Comparison of ENCODE assay signal across 33 mouse cellular contexts in the genomic region with DNA sequence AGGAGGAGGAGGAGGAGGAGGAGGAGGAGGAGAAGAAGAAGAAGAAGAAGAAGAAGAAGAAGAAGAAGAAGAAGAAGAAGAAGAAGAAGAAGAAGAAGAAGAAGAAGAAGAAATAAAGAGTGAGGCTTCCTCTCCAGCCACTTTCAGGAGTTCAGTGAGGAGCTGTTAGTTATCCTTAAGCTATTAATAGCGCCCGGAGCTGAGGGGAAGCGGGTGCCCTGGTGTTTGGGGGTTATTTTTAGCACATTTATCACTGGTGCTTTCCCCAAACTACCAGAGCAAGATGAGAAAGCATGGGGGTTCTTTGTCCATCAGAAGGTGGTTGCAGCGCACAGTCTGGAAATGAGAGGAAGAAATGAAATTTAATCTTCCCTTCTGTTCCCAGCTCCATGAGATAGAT.
DNase-seq lines count a peak whose midpoint lies in the region; ATAC-seq and TF ChIP-seq lines count a peak whose summit lies in the region.
"Had no signal": no experiment of that assay in that cellular context is flagged by ENCODE, and none has a peak within 500 bp of the region (broad histone marks: within the 10 kb centered on the region; RNA-seq: fewer than 3 reads in every experiment).

No protein-coding gene starts in this region.

- intact Hi-C loops in gastrocnemius, postnatal 14 days (cut with DNase I; ENCODE audit: low total_unique reads), result no loop called here

- TF ChIP-seq RAD21 in CH12.LX (IDR thresholded peaks at IDR 0.05; ENCODE audit: low read depth, low read length), result no peak

- no peak for TF ChIP-seq CTCF in CH12.LX (conservative IDR thresholded peaks at IDR 0.05 in 1 of 2, IDR thresholded peaks at IDR 0.05 in 1 of 2; ENCODE audit: low read depth in 2 of 2, low read length in 2 of 2)
- no peak for TF ChIP-seq CTCF in heart, postnatal 0 days (IDR thresholded peaks at IDR 0.05; ENCODE audit: low read depth)

- no peak overlapping the region for H3K27ac ChIP-seq in CH12.LX (ENCODE audit: insufficient read depth, low read depth)
- H3K27ac ChIP-seq in heart, embryonic 12.5 days (ENCODE audit: poor library complexity, severe bottlenecking), result peak overlapping the region; percentile 79
- peak overlapping the region; percentile 32; the same call in 1 of the 2 replicates for H3K27ac ChIP-seq in heart, postnatal 0 days (ENCODE audit: low read depth)
- H3K27ac ChIP-seq: embryonic facial prominence, embryonic 10.5 days; embryonic facial prominence, embryonic 15.5 days; hindbrain, embryonic 12.5 days; hindbrain, postnatal 0 days; intestine, embryonic 15.5 days; limb, embryonic 10.5 days; limb, embryonic 15.5 days; liver, embryonic 15.5 days; midbrain, embryonic 15.5 days; neural tube, embryonic 15.5 days; stomach, postnatal 0 days had no signal

- H3K9ac ChIP-seq in CH12.LX (ENCODE audit: insufficient read depth, low read depth), result no peak overlapping the region
- H3K9ac ChIP-seq in heart, embryonic 12.5 days, result no peak overlapping the region
- no peak overlapping the region for H3K9ac ChIP-seq in heart, postnatal 0 days (replicated peaks; ENCODE audit: low read depth, low read length)
- H3K9ac ChIP-seq: embryonic facial prominence, embryonic 15.5 days; hindbrain, embryonic 12.5 days; intestine, embryonic 15.5 days; limb, embryonic 15.5 days; liver, embryonic 15.5 days; lung, embryonic 14.5 days; midbrain, embryonic 15.5 days; neural tube, embryonic 15.5 days had no signal

- in situ Hi-C loops in CH12.LX (cut with MboI; ENCODE audit: low pct_ligation_motif_present, low pct_unique_long_range_greater_than_20kb, low sequenced_read_pairs), result loop anchor here (5.0 kb wide), 1 partner anchor 33 kb away; no protein-coding TSS in a partner anchor

- H3K36me3 ChIP-seq in CH12.LX (replicated peaks in 1 of 2; ENCODE audit: control insufficient read depth in 1 of 2, insufficient read depth in 1 of 2, low read length in 1 of 2), result peaks cover 0 to 12% of the 10 kb centered on the region in 2 experiments
- H3K36me3 ChIP-seq in heart, embryonic 12.5 days, result no peaks in the 10 kb centered on the region
- no peaks in the 10 kb centered on the region for H3K36me3 ChIP-seq in heart, postnatal 0 days (replicated peaks; ENCODE audit: control insufficient read depth, insufficient read depth, low read length)
- H3K36me3 ChIP-seq: embryonic facial prominence, embryonic 10.5 days; embryonic facial prominence, embryonic 15.5 days; G1E; hindbrain, embryonic 12.5 days; intestine, embryonic 15.5 days; limb, embryonic 10.5 days; limb, embryonic 15.5 days; liver, embryonic 15.5 days; midbrain, embryonic 15.5 days; neural tube, embryonic 15.5 days had no signal

- 0 out of 2 replicates have a peak, but pooled peaks have one; percentile 40 for TF ChIP-seq EP300 in CH12.LX (IDR thresholded peaks at IDR 0.05; ENCODE audit: low read length)
- TF ChIP-seq EP300 in heart, postnatal 0 days (IDR thresholded peaks at IDR 0.05; ENCODE audit: low read depth), result no peak

- DNase-seq in gastrocnemius, adult 18-20 months (ENCODE audit: low spot score), result peak; percentile 42
- no peak for DNase-seq in gastrocnemius, postnatal 14 days
- DNase-seq in CH12.LX (ENCODE audit: extremely low read depth), result peak; percentile 67
- peak; percentile 84 for DNase-seq in heart, postnatal 0 days (ENCODE audit: low spot score)
- DNase-seq in retina, embryonic 14.5 days (ENCODE audit: low spot score), result no peak
- DNase-seq in layer of hippocampus, adult 9-10 months (ENCODE audit: low spot score), result no peak
- no peak for DNase-seq in right cerebral cortex, postnatal 36 days (ENCODE audit: low spot score in 2 of 2)
- DNase-seq: adrenal gland, postnatal 10 days; cerebellum, adult 8-10 months; cerebellum, postnatal 25 days; kidney, adult 2 months; kidney, postnatal 36 days; layer of hippocampus, postnatal 36 days; lung, embryonic 14.5 days; lung, postnatal 14 days; right cerebral cortex, postnatal 25 days; thymus, adult 2 months; thymus, postnatal 4 days had no signal

- H3K27me3 ChIP-seq in CH12.LX (replicated peaks), result no peaks in the 10 kb centered on the region
- H3K27me3 ChIP-seq in heart, embryonic 12.5 days (replicated peaks), result no peaks in the 10 kb centered on the region
- H3K27me3 ChIP-seq in heart, postnatal 0 days (ENCODE audit: control insufficient read depth, insufficient read depth, low read length), result no peaks in the 10 kb centered on the region
- H3K27me3 ChIP-seq: embryonic facial prominence, embryonic 15.5 days; hindbrain, embryonic 12.5 days; intestine, embryonic 15.5 days; limb, embryonic 15.5 days; liver, embryonic 15.5 days; midbrain, embryonic 15.5 days; neural tube, embryonic 15.5 days; Patski had no signal

- H3K4me2 ChIP-seq in CH12.LX (ENCODE audit: insufficient read depth, low read depth, poor library complexity, severe bottlenecking), result no peak overlapping the region
- peak overlapping the region; percentile 49 for H3K4me2 ChIP-seq in heart, embryonic 12.5 days
- peak overlapping the region; percentile 24; the same call in 1 of the 2 replicates for H3K4me2 ChIP-seq in heart, postnatal 0 days (ENCODE audit: low read depth, low read length)
- H3K4me2 ChIP-seq: embryonic facial prominence, embryonic 15.5 days; hindbrain, embryonic 12.5 days; intestine, embryonic 15.5 days; limb, embryonic 15.5 days; liver, embryonic 15.5 days; lung, embryonic 14.5 days; midbrain, embryonic 15.5 days; neural tube, embryonic 15.5 days had no signal

- no peak for ATAC-seq in heart, embryonic 12.5 days (ENCODE audit: insufficient number of reproducible peaks, low FRiP score)
- peak; percentile 73 for ATAC-seq in heart, postnatal 0 days (ENCODE audit: insufficient read depth, low read depth)
- ATAC-seq: forebrain, embryonic 14.5 days; hindbrain, postnatal 0 days; intestine, embryonic 15.5 days; midbrain, embryonic 15.5 days; Patski had no signal

- no peak for TF ChIP-seq POLR2A in CH12.LX (IDR thresholded peaks at IDR 0.05; ENCODE audit: low read depth, low read length)

- H3K4me1 ChIP-seq in CH12.LX (ENCODE audit: control insufficient read depth in 1 of 2, insufficient read depth in 2 of 2), result peaks cover 2 to 53% of the 10 kb centered on the region in 2 experiments; a peak in 3 of 4 replicates
- H3K4me1 ChIP-seq in heart, embryonic 12.5 days (replicated peaks), result peaks cover 42% of the 10 kb centered on the region
- H3K4me1 ChIP-seq in heart, postnatal 0 days (ENCODE audit: control insufficient read depth, insufficient read depth), result peaks cover 19% of the 10 kb centered on the region
- H3K4me1 ChIP-seq: embryonic facial prominence, embryonic 15.5 days; intestine, embryonic 15.5 days; limb, embryonic 15.5 days; liver, embryonic 15.5 days had no signal

- 20% methylated on average over 4 of the region's 4 CpGs for WGBS in heart, embryonic 12.5 days
- 20% methylated on average over 4 of the region's 4 CpGs for WGBS in heart, postnatal 0 days

- no peak overlapping the region for H3K4me3 ChIP-seq in CH12.LX (replicated peaks in 1 of 3; ENCODE audit: low read depth in 2 of 3, low read length in 2 of 3, poor library complexity in 1 of 3)
- H3K4me3 ChIP-seq in heart, embryonic 12.5 days, result no peak overlapping the region
- no peak overlapping the region for H3K4me3 ChIP-seq in heart, postnatal 0 days (ENCODE audit: low read depth, low read length)
- H3K4me3 ChIP-seq: embryonic facial prominence, embryonic 10.5 days; embryonic facial prominence, embryonic 15.5 days; hindbrain, embryonic 12.5 days; intestine, embryonic 15.5 days; limb, embryonic 10.5 days; limb, embryonic 15.5 days; liver, embryonic 15.5 days; midbrain, embryonic 15.5 days; neural tube, embryonic 15.5 days had no signal

- dilution Hi-C loops in CH12.LX (cut with MboI; ENCODE audit: extremely low pct_ligation_motif_present, extremely low pct_unique_long_range_greater_than_20kb, low sequenced_read_pairs), result no loop called here

- no peaks in the 10 kb centered on the region for H3K79me2 ChIP-seq in CH12.LX (replicated peaks; ENCODE audit: control insufficient read depth, extremely low read depth, insufficient read depth, poor library complexity, severe bottlenecking)

- no peaks in the 10 kb centered on the region for H3K9me3 ChIP-seq in CH12.LX (replicated peaks; ENCODE audit: low read length)
- no peaks in the 10 kb centered on the region for H3K9me3 ChIP-seq in heart, embryonic 12.5 days (replicated peaks)
- no peaks in the 10 kb centered on the region for H3K9me3 ChIP-seq in heart, postnatal 0 days (replicated peaks; ENCODE audit: control insufficient read depth, low read length)
- H3K9me3 ChIP-seq: embryonic facial prominence, embryonic 10.5 days; embryonic facial prominence, embryonic 15.5 days; hindbrain, embryonic 12.5 days; intestine, embryonic 15.5 days; limb, embryonic 10.5 days; limb, embryonic 15.5 days; liver, embryonic 15.5 days; midbrain, embryonic 15.5 days; neural tube, embryonic 15.5 days had no signal

TF ChIP-seq in CH12.LX, 34 proteins besides CTCF, POLR2A, EP300 and RAD21 (continues in another document):
- TF ChIP-seq TBP (conservative IDR thresholded peaks at IDR 0.05; ENCODE audit: low read depth, low read length) (no peak), ZNF384 (IDR thresholded peaks at IDR 0.05; ENCODE audit: low read depth, low read length) (no peak), USF2 (conservative IDR thresholded peaks at IDR 0.05; ENCODE audit: low read depth, low read length) (no peak), MEF2A (IDR thresholded peaks at IDR 0.05; ENCODE audit: borderline replicate concordance, low read depth, low read length) (peak; percentile 98), NRF1 (IDR thresholded peaks at IDR 0.05; ENCODE audit: low read depth, low read length) (no peak), MAFK (IDR thresholded peaks at IDR 0.05; ENCODE audit: insufficient replicate concordance, low read length) (no peak), MXI1 (IDR thresholded peaks at IDR 0.05; ENCODE audit: low read depth, low read length) (no peak), POLR2AphosphoS2 (IDR thresholded peaks at IDR 0.05; ENCODE audit: low read depth, low read length) (no peak), IRF4 (IDR thresholded peaks at IDR 0.05; ENCODE audit: low read depth, low read length) (peak; percentile 28; the same call in 1 of the 2 replicates), MYC (IDR thresholded peaks at IDR 0.05; ENCODE audit: low read depth, low read length) (no peak), PAX5 (IDR thresholded peaks at IDR 0.05; ENCODE audit: low read length) (no peak), ETS1 (conservative IDR thresholded peaks at IDR 0.05; ENCODE audit: low read depth, low read length) (peak; percentile 51; the same call in 1 of the 2 replicates), E2F4 (IDR thresholded peaks at IDR 0.05; ENCODE audit: insufficient replicate concordance, low read depth, low read length) (no peak), CHD1 (IDR thresholded peaks at IDR 0.05; ENCODE audit: low read depth, low read length) (no peak), JUND (conservative IDR thresholded peaks at IDR 0.05; ENCODE audit: low read depth, low read length) (no peak), MAZ (IDR thresholded peaks at IDR 0.05; ENCODE audit: low read depth, low read length) (no peak), CHD2 (IDR thresholded peaks at IDR 0.05; ENCODE audit: low read length) (no peak), KAT2A (IDR thresholded peaks at IDR 0.05; ENCODE audit: insufficient replicate concordance, low read length) (no peak), BHLHE40 (IDR thresholded peaks at IDR 0.05; ENCODE audit: low read depth, low read length) (peak; percentile 51)

Comparison
In these comparisons a context has a peak if more than half of its experiments do, and no peak if none do; other contexts are left out.
1. DNase-seq: peak in gastrocnemius, adult 18-20 months (single experiment), CH12.LX (single experiment) and heart, postnatal 0 days (single experiment); none in gastrocnemius, postnatal 14 days (single experiment), retina, embryonic 14.5 days (single experiment), layer of hippocampus, adult 9-10 months (single experiment) and right cerebral cortex, postnatal 36 days (0 of 2).